Mouse (Mus musculus) right cerebral cortex, adult 2 months (tissue): ENCODE measurements around the gene S100a11.
"Not testable (repeated sequence)": the region's sequence is repeated elsewhere in the genome, so short reads cannot be mapped to it uniquely, and the experiment has no call there.

Experiments used
- DNase-seq, 2 experiments: peaks; one replicate each; pipeline ENCODE4 v3.0.0; 2021 to 2022; ENCODE audit warnings: low spot score in 2 of 2

S100a11 gene

GRCm38 (mm10) chr3:93522611-93523010 lies 2.3 kb downstream of the S100a11 start:
- DNase-seq = peak; percentile 75 to 77

GRCm38 (mm10) chr3:93527300-93527699 lies 7.0 kb downstream of the S100a11 start:
- DNase-seq = no peak

DNA sequence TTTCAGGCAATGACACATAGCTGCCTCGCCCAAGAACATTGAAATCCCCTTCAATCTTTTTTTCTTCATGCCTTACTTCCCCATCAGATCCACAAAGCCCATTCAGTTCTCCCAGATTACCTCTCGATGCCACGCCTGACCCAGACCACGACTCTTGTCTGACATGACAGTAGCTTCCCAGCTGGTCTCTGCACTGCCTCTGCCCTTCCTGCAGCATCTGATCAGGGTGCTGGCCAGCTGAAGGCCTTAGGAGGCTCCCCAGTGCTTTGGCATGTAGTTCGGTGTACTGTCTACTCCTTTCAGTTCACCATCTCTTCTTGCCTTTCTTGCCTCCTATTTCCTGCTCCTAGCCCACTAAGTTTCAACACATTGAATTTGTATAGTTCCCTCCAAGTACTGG lies 8.5 kb downstream of the S100a11 start:
- DNase-seq = no peak

DNA sequence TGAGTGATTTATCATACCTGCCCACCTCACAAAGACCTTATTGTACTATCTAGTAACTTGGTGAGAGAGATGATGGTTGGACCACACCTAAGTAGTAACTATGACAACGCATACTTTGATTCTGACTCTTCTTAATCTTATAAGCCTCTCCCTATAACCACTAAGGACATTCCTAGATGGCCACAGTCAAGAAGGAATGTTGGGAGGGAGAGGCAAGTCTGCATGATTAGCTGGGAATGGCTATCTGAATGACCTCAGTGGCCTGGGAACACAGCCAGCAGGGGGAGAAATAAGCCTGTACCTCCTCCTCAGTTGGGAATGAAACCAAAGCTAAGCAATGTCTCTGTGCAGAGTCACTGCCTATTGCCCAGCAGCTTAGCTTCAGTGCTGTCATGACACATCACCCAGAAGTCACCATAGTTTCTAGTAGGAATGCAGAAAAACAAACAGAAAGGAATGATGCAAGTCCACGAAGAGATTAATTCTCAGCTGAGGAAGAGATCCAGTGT lies 16.8 kb downstream of the S100a11 start:
- no peak for DNase-seq

GRCm38 (mm10) chr3:93538486-93538885 lies 18.2 kb downstream of the S100a11 start:
- DNase-seq = no peak

- no peak for DNase-seq
Measured at GRCm38 (mm10) chr3:93541501-93541900, 21.2 kb downstream of the S100a11 start.

- not testable (repeated sequence) for DNase-seq
Measured at GRCm38 (mm10) chr3:93544170-93544569, 23.9 kb downstream of the S100a11 start.

- peak; percentile 87 to 90 for DNase-seq
Measured at GRCm38 (mm10) chr3:93547099-93547648, 26.9 kb downstream of the S100a11 start.

- DNase-seq = no peak
Measured at GRCm38 (mm10) chr3:93547749-93548540, 27.7 kb downstream of the S100a11 start.

DNA sequence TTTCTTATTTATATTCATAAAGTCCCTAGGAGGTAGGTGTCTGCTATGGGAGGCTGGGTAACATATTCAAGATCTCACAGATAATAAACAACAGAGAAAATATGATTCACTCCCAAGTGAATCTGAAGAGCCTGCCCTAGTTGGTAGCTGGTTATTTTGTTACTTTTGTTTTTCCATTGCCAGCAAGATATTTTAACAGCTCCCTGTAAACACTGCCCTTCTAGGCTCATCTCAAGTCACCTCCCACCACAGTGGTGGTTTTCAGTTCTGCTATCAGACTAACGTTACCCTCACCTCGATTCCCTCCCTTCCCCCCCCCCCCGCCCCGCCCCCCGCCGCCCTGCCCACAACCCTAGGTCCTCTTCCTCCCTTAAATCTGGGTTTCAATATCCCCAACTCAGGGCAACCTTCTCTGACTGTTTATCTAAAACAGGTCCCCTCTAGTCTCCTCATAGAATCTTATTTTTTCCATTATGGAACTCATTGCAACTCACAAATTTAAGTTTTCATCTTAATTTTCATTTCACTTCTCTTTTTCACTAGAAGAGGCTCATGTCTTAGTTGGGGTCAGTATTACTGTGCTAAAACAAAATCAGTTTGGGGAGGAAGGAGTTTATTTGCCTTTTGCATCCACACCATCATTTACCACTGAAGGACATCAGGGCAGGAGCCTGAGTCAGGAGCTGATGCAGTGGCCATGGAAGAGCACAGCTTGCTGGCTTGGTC lies 28.4 kb downstream of the S100a11 start:
- DNase-seq = no peak

DNA sequence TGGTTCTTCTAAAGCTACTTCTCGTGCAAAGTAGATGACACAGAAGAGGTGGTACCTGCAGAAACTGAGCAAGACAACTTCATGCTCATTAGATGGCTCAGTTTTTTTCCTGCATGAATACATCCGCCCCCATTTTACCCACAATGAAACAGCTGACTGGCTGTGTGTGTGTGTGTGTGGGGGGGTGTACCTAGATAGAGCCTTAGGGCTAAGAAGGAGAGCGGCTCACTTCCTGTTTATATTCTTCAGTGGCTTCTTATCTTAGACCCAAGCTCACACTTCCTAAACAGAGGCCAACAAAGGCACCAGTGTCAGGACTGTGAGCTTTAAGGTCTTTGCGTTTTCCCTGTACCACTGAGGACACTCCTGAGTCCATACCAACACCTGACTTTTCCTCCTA lies 29.7 kb downstream of the S100a11 start:
- DNase-seq = no peak

GRCm38 (mm10) chr3:93551950-93552901 lies 31.9 kb downstream of the S100a11 start:
- DNase-seq = no peak

DNA sequence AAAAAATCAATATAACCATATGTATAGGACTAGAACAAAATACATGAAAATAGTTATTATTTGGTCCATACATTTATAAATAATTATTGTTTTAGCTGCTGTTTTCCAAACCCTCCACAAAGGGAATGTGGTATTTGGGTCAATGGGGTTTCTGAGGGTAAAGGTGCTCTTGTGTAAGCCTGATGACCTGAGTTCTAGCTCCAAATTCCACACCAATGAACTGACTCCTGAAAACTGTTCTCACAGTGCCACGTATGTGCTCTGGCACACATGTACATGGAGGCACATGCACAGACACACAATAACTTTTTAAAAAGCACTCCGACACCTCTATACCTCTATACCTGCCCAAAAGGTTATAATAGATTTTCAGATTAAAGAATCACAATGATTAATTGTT lies 33.0 kb downstream of the S100a11 start:
- DNase-seq = no peak

DNA sequence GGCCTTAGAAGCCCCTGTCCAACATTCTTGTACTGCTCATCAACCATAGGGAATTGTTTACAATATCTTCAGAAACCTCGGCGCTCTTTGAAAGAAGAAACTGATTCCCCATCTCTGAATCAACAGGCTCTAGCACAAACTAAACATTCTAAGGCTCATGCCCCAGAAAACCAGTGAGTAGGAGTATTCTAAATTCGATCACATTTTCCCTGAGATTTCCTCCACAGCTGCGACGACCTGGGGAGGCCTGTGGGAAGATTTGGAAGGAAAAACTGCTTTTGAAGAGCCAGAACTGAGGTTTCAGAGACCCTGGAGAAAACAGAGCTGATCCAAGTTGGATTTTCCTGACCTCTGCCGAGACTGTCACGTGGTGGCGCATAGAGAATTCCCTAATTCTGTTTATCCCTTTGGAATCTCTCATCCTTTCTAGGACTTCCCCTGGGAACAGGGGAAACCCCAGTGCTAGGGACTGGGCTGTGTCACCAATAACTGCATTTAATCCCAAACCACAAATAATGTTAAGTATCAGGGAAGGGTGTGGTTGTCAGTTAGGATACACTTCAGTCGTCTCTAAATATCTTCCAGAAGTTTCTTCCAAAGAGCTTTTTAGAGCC lies 33.6 kb downstream of the S100a11 start:
- DNase-seq = peak; percentile 13 to 17

DNA sequence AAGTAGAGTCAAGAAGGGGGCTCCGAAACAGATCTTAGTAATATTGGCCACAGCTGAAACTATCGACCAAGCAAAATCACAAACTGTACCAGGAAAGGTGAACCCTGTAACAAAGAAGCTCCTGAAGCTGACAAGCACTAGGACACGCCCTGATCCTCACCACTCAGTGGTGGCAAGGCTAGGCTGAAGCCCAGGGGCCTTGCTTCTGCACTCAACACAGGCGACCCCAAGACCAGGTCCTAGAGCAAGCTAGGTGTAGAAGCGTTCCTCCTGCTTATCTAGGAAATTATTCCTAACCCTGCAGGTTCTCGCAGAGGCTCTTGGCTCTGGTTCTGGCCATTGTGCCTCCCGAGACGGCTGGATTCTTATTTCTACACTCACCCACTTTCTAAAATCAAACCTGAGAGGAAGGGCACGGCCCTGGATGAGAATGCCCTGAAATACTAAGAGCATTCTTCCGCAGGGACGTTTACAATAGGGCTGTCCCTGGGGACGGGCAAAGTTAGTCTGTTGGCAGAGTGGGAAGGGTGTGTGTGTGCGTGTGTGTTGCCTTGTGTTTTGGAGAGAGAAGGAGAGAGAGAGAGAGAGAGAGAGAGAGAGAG lies 34.2 kb downstream of the S100a11 start:
- no peak for DNase-seq

GRCm38 (mm10) chr3:93554981-93555877 lies 34.9 kb downstream of the S100a11 start, which contains the start of gene S100a10:
S100a10 (plus strand) TSS chr3:93555080.
- peak; percentile 30 to 41 for DNase-seq

DNA sequence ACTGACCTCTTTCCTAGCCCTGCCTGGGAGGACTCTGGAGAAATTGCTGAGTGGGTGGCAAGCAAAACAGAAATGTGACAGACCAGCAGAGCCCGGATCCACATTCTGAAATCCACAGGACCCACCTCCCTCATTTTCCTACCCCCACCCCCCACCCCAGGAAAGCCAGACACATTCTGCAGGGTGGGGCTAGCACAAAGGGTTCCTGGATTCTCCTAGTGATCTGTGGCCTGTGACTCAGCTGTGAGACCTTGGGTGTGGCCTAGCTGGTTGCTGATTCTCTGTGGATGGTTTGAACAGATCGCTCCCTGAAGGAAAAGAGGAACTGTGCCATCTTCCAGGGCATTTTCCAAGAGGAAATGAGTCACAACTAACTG lies 35.6 kb downstream of the S100a11 start:
- DNase-seq = peak; percentile 14 to 15

GRCm38 (mm10) chr3:93556599-93556998 lies 36.3 kb downstream of the S100a11 start:
- no peak for DNase-seq

- DNase-seq = no peak
Measured at GRCm38 (mm10) chr3:93557471-93557870, 37.2 kb downstream of the S100a11 start.
